19 mouse cellular contexts compared by ENCODE assay signal in genomic region chr2:108785161-108785957, GRCm38 (mm10).
DNase-seq lines count a peak whose midpoint lies in the region; ATAC-seq and TF ChIP-seq lines count a peak whose summit lies in the region.
"Had no signal": no experiment of that assay in that cellular context is flagged by ENCODE, and none has a peak within 500 bp of the region (broad histone marks: within the 10 kb centered on the region; RNA-seq: fewer than 3 reads in every experiment).

No protein-coding gene starts in this region.

- WGBS in kidney, embryonic 16.5 days: 77% methylated on average over 19 of the region's 19 CpGs
- 71% methylated on average over 19 of the region's 19 CpGs for WGBS in kidney, adult 2 months

- H3K27me3 ChIP-seq in kidney, embryonic 16.5 days (ENCODE audit: insufficient read depth, low read length): no peaks in the 10 kb centered on the region
- H3K27me3 ChIP-seq in kidney, adult 2 months (replicated peaks; ENCODE audit: control insufficient read depth, insufficient read depth, low read length): no peaks in the 10 kb centered on the region
- H3K27me3 ChIP-seq: intestine, embryonic 15.5 days; limb, embryonic 13.5 days; midbrain, embryonic 15.5 days; neural tube, embryonic 13.5 days had no signal

- no peak for DNase-seq in kidney, adult 2 months
- peak; percentile 15 for DNase-seq in right cerebral cortex, postnatal 25 days
- DNase-seq in right cerebral cortex, postnatal 14 days: no peak
- peak; percentile 63 for DNase-seq in cerebellum, adult 9-11 months
- no peak for DNase-seq in lung, postnatal 36 days
- DNase-seq in natural killer cell, adult 2 months (ENCODE audit: low spot score in 2 of 2): no peak
- DNase-seq: adrenal gland, adult 2 months; gastrocnemius, postnatal 14 days; liver, postnatal 0 days; lung, postnatal 4 days had no signal

- no peak overlapping the region for H3K4me3 ChIP-seq in kidney, embryonic 16.5 days (ENCODE audit: low read length)
- no peak overlapping the region for H3K4me3 ChIP-seq in kidney, adult 2 months (ENCODE audit: insufficient read depth, low read depth, low read length)
- H3K4me3 ChIP-seq: hindbrain, embryonic 10.5 days; intestine, embryonic 15.5 days; limb, embryonic 13.5 days; midbrain, embryonic 15.5 days; neural tube, embryonic 13.5 days had no signal

- no peak overlapping the region for H3K27ac ChIP-seq in kidney, embryonic 16.5 days (ENCODE audit: low read length)
- no peak overlapping the region for H3K27ac ChIP-seq in kidney, adult 2 months (ENCODE audit: insufficient read depth, low read depth, low read length)
- H3K27ac ChIP-seq: hindbrain, embryonic 10.5 days; intestine, embryonic 15.5 days; limb, embryonic 13.5 days; midbrain, embryonic 15.5 days; neural tube, embryonic 13.5 days had no signal

- ATAC-seq in kidney, embryonic 16.5 days (ENCODE audit: low FRiP score, low TSS enrichment): peak; percentile 67; the same call in 1 of the 2 replicates
- ATAC-seq: forebrain, embryonic 16.5 days; intestine, embryonic 15.5 days; liver, postnatal 0 days; midbrain, embryonic 15.5 days had no signal

- TF ChIP-seq POLR2A in kidney, adult 2 months (IDR thresholded peaks at IDR 0.05; ENCODE audit: low read depth, low read length): no peak

- no peaks in the 10 kb centered on the region for H3K9me3 ChIP-seq in kidney, embryonic 16.5 days (ENCODE audit: low read length)
- H3K9me3 ChIP-seq: hindbrain, embryonic 10.5 days; intestine, embryonic 15.5 days; limb, embryonic 13.5 days; midbrain, embryonic 15.5 days; neural tube, embryonic 13.5 days had no signal

- no peaks in the 10 kb centered on the region for H3K4me1 ChIP-seq in kidney, embryonic 16.5 days (ENCODE audit: insufficient read depth, low read length)
- H3K4me1 ChIP-seq in kidney, adult 2 months (ENCODE audit: control insufficient read depth, insufficient read depth, low read length): no peaks in the 10 kb centered on the region
- H3K4me1 ChIP-seq: hindbrain, embryonic 10.5 days; intestine, embryonic 15.5 days; limb, embryonic 13.5 days; midbrain, embryonic 15.5 days; neural tube, embryonic 13.5 days had no signal

- H3K4me2 ChIP-seq in kidney, embryonic 16.5 days (replicated peaks; ENCODE audit: low read depth, low read length): no peak overlapping the region
- H3K4me2 ChIP-seq: heart, embryonic 11.5 days; intestine, embryonic 15.5 days; limb, embryonic 13.5 days; midbrain, embryonic 15.5 days; neural tube, embryonic 13.5 days had no signal

- H3K9ac ChIP-seq in kidney, embryonic 16.5 days (replicated peaks; ENCODE audit: low read length): no peak overlapping the region
- H3K9ac ChIP-seq: intestine, embryonic 15.5 days; limb, embryonic 13.5 days; liver, postnatal 0 days; midbrain, embryonic 15.5 days; neural tube, embryonic 13.5 days had no signal

- TF ChIP-seq CTCF in kidney, adult 2 months (conservative IDR thresholded peaks at IDR 0.05; ENCODE audit: insufficient read depth, insufficient read length, low read depth, low read length): no peak

- no peaks in the 10 kb centered on the region for H3K36me3 ChIP-seq in kidney, embryonic 16.5 days (ENCODE audit: insufficient read depth, low read length)
- H3K36me3 ChIP-seq in kidney, adult 2 months (ENCODE audit: control insufficient read depth, insufficient read depth, low read length): no peaks in the 10 kb centered on the region
- H3K36me3 ChIP-seq: G1E; hindbrain, embryonic 10.5 days; intestine, embryonic 15.5 days; limb, embryonic 13.5 days; midbrain, embryonic 15.5 days; neural tube, embryonic 13.5 days had no signal

Comparison
In these comparisons a context has a peak if more than half of its experiments do, and no peak if none do; other contexts are left out.
1. DNase-seq: peak in right cerebral cortex, postnatal 25 days (single experiment) and cerebellum, adult 9-11 months (single experiment); none in kidney, adult 2 months (single experiment), right cerebral cortex, postnatal 14 days (single experiment), lung, postnatal 36 days (single experiment) and natural killer cell, adult 2 months (0 of 2).